Mouse (Mus musculus) CH12.LX (cell line): ENCODE data around the gene Cdh13.

ENCODE experiments used
- CHD1 ChIP-seq: IDR thresholded peaks from 2 replicates; pipeline ENCODE4 v1.6.1; 2012; ENCODE audit warnings: low read depth, low read length, improper control_type of control experiment, inconsistent platforms
- CTCF ChIP-seq, 2 experiments: IDR thresholded peaks in 1 of 2; conservative IDR thresholded peaks in 1 of 2; 2 replicates each; pipeline ENCODE4 v1.5.1; 2011 to 2012; ENCODE audit warnings: low read depth in 2 of 2, low read length in 2 of 2, improper control_type of control experiment in 1 of 2, inconsistent platforms in 1 of 2, mild to moderate bottlenecking in 1 of 2, moderate library complexity in 1 of 2
- NELFE ChIP-seq: IDR thresholded peaks from 2 replicates; pipeline ENCODE4 v1.6.1; 2011; ENCODE audit warnings: low read depth, low read length, improper control_type of control experiment
- NRF1 ChIP-seq: IDR thresholded peaks from 2 replicates; pipeline ENCODE4 v1.6.1; 2014; ENCODE audit warnings: low read depth, mild to moderate bottlenecking, inconsistent platforms, low read length, improper control_type of control experiment, moderate library complexity
- POLR2A ChIP-seq: IDR thresholded peaks from 2 replicates; pipeline ENCODE4 v1.6.1; 2011; ENCODE audit warnings: low read depth, mild to moderate bottlenecking, improper control_type of control experiment, low read length
- RAD21 ChIP-seq: IDR thresholded peaks from 2 replicates; pipeline ENCODE4 v1.6.1; 2011; ENCODE audit warnings: low read depth, mild to moderate bottlenecking, low read length, improper control_type of control experiment, moderate library complexity
- USF1 ChIP-seq: IDR thresholded peaks from 2 replicates; pipeline ENCODE4 v1.6.1; 2014; ENCODE audit warnings: low read depth, mild to moderate bottlenecking, inconsistent platforms, low read length, improper control_type of control experiment
- ZC3H11A ChIP-seq: IDR thresholded peaks from 2 replicates; pipeline ENCODE4 v1.6.1; 2012; ENCODE audit warnings: low read depth, mild to moderate bottlenecking, inconsistent platforms, low read length, improper control_type of control experiment
- ZKSCAN1 ChIP-seq: IDR thresholded peaks from 2 replicates; pipeline ENCODE4 v1.6.1; 2012; ENCODE audit warnings: low read depth, inconsistent platforms, low read length, improper control_type of control experiment, borderline replicate concordance
- ZMIZ1 ChIP-seq: IDR thresholded peaks from 2 replicates; pipeline ENCODE4 v1.6.1; 2012; ENCODE audit warnings: low read depth, mild to moderate bottlenecking, inconsistent platforms, low read length, improper control_type of control experiment

- TF ChIP-seq POLR2A (no peak), ZKSCAN1 (no peak), NELFE (no peak), RAD21 (no peak), CHD1 (no peak), CTCF (conservative IDR thresholded peaks at IDR 0.05 in 1 of 2, IDR thresholded peaks at IDR 0.05 in 1 of 2; ENCODE audit: low read depth in 2 of 2, low read length in 2 of 2) (no peak), USF1 (no peak), NRF1 (no peak), ZMIZ1 (no peak), ZC3H11A (no peak)
These were observed 1069.6 kb downstream of the Cdh13 start for GRCm38 (mm10) chr8:119352977-119353658.
